Mouse (Mus musculus) limb, embryonic 10.5 days (tissue): ENCODE measurements at regions not wholly inside any gene's neighbourhood (a gene's known extent, or its start where the extent isn't known, plus 50 kb on each side); places are given as distances from the start of the nearest gene placed in this dataset.

Source experiments
- DNase-seq: peaks from one replicate; pipeline ENCODE4 v3.0.0-alpha.2; 2017; ENCODE audit warnings: low spot score
- H3K27ac ChIP-seq: fragments of 300-500 bp; sonication (generic); 2 replicates; pipeline ENCODE4 v1.5.1; 2016; ENCODE audit warnings: mild to moderate bottlenecking
- H3K27me3 ChIP-seq: fragments of 300-500 bp; sonication (generic); 2 replicates; pipeline ENCODE4 v1.6.1; 2016; ENCODE audit warnings: low read depth, mild to moderate bottlenecking; ENCODE audit not compliant: poor library complexity, severe bottlenecking
- H3K36me3 ChIP-seq: fragments of 300-500 bp; sonication (generic); 2 replicates; pipeline ENCODE4 v1.6.1; 2016; ENCODE audit warnings: mild to moderate bottlenecking, moderate library complexity
- H3K4me1 ChIP-seq: fragments of 300-500 bp; sonication (generic); 2 replicates; pipeline ENCODE4 v1.6.1; 2016
- H3K4me3 ChIP-seq: fragments of 300-500 bp; sonication (generic); 2 replicates; pipeline ENCODE4 v1.5.1; 2016; ENCODE audit warnings: mild to moderate bottlenecking, moderate library complexity
- H3K9me3 ChIP-seq: fragments of 300-500 bp; sonication (generic); replicated peaks from 2 replicates; pipeline ENCODE4 v1.6.1; 2016; ENCODE audit warnings: mild to moderate bottlenecking
- WGBS: fragments of 180-500 bp; shearing (Covaris S2); methylation state at CpG from one replicate; pipeline ENCODE4 v1.1.7; 2016; 5-methylcytosine and 5-hydroxymethylcytosine counted together

DNA sequence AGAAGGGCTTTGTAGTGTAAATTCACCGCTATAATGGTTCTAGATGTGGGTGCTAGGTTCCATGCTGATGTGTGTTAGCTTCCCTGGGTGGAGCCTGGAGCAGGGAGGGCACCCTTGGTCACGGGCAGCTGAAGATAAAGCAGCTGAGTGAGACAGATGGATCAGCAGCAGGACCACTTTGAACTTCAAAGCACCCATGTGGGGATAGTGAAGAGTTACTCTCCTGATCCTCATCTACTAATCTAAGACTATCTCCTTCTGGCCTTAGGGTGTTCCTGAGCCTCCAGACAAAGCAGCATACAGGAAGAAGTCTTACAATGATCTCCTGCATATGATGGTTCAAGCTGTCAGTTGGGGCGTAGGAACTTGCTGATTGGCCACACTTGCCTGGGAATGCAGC is 107.1 kb upstream of the Lifr start:
- Histone ChIP-seq H3K4me3 (no peak overlapping the region), H3K4me1 (peaks cover 17% of the 10 kb centered on the region), H3K9me3 (no peaks in the 10 kb centered on the region), H3K36me3 (no peaks in the 10 kb centered on the region), H3K27ac (no peak overlapping the region), H3K27me3 (0 out of 2 replicates have a peak, but pooled peaks cover 4% of the 10 kb centered on the region)
- DNase-seq: no peak
- WGBS: 66% methylated on average over 3 of the region's 3 CpGs

DNA sequence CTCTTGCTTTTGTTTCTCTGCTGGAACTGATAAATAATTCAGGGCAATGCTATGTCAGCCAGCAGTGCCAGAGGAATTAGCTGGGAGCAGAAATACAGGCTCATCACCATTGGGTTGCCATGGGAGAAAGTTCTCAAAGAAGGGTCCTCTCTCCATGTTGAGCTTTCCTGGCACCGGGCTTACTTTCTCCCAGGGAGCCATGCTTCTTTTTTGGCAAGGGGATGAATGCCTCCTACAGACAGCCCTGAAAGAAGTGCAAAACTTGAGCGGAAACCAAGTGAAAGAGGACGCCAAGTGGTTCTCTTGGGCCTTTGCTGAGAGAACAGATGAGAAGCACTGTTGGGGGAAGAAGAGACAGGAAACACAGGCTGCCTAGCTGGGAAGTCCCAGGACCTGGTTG is 102.2 kb upstream of the Lifr start:
- Histone ChIP-seq H3K9me3 (no peaks in the 10 kb centered on the region), H3K36me3 (no peaks in the 10 kb centered on the region), H3K27me3 (0 out of 2 replicates have a peak, but pooled peaks cover under 1% of the 10 kb centered on the region), H3K27ac (no peak overlapping the region), H3K4me1 (no peaks in the 10 kb centered on the region), H3K4me3 (no peak overlapping the region)
- 82% methylated on average over 3 of the region's 3 CpGs for WGBS
- no peak for DNase-seq

DNA sequence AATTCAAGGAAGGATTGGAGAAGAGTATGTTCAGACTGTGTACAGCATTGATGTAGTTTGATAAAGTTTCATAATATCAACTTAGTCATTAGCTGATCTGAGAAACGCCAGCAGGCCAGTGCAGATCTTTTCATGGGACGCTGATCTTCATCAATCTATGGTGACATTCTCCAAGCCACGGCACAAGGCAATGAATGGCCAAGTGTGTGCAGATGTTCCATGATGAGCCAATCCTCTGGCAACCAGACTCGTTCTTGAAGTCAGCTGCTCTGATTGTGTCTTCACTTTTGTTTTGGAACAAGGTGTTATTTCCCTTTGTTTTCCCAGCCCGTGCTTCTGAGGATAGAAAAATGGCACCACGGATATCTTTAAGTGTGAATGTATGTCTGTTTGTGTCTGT is 101.3 kb upstream of the Lifr start:
- Histone ChIP-seq H3K27ac (no peak overlapping the region), H3K36me3 (no peaks in the 10 kb centered on the region), H3K4me1 (no peaks in the 10 kb centered on the region), H3K4me3 (no peak overlapping the region), H3K9me3 (no peaks in the 10 kb centered on the region), H3K27me3 (no peaks in the 10 kb centered on the region)
- WGBS: 86% methylated on average over 6 of the region's 6 CpGs
- DNase-seq: no peak

DNA sequence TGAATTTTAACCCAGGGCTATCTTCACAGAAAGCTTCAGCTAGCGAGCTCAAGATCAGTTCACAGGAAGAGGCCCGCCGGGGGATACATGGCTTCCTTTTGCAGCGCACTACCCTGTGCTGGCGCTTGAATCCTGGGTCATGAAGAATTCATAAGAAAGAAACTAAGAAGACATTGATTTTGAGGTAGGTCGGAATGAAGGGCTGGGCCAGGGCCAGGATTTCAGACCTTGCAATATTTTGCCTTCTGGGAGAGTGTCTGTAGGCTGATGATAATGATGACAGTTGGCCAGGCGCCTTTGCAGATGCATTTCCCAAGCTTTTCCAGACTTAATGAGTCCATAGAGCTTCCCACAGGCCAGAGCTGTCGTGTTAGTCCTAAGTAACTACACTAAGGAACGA is 97.2 kb upstream of the Lifr start:
- H3K27me3 ChIP-seq: no peaks in the 10 kb centered on the region
- DNase-seq: no peak
- no peaks in the 10 kb centered on the region for H3K9me3 ChIP-seq
- 86% methylated on average over 9 of the region's 9 CpGs for WGBS
- no peak overlapping the region for H3K4me3 ChIP-seq
- no peak overlapping the region for H3K27ac ChIP-seq
- no peaks in the 10 kb centered on the region for H3K4me1 ChIP-seq
- H3K36me3 ChIP-seq: no peaks in the 10 kb centered on the region

DNA sequence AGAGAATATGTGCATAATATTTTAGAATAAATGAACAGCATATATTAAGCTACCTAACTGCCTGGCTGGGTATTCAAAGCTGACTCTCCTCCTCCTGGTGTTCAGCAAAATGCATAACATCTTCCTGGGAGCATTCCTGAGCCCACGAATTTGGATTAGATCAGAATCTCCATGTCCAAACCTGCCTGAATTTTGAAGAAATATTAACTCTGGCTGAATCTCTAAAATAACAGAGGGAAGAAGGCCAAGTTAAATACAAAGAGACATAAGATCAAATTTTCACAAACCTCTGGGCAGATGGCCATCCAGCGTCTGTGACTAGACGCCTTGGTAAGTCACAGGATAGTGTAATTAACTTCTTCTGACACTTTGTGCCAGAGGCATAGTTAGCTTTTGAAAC is 95.2 kb upstream of the Lifr start:
- no peaks in the 10 kb centered on the region for H3K4me1 ChIP-seq
- H3K36me3 ChIP-seq: no peaks in the 10 kb centered on the region
- H3K9me3 ChIP-seq: no peaks in the 10 kb centered on the region
- no peak for DNase-seq
- H3K4me3 ChIP-seq: no peak overlapping the region
- no peaks in the 10 kb centered on the region for H3K27me3 ChIP-seq
- WGBS: 62% methylated on average over 3 of the region's 3 CpGs
- H3K27ac ChIP-seq: no peak overlapping the region

DNA sequence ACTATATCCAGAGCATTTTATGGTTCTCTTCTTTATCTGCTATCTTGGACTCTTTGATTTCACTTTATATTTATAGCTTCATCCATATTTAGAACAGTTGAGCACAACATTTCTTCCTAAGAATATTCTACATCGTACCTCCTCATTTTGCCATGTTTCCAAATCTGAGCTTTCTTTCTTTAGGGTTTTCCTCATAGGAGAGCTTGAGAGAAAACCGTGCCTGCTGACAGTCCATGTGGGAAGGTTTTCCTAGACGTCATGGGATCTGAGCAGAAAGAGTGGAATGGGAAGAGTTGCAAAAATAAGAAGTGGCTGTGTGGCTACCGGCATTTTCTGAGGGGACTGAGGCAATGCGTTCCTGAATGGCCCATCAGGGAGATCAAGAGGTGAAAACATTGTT is 92.5 kb upstream of the Lifr start:
- 85% methylated on average over 5 of the region's 5 CpGs for WGBS
- Histone ChIP-seq H3K9me3 (no peaks in the 10 kb centered on the region), H3K27ac (no peak overlapping the region), H3K36me3 (no peaks in the 10 kb centered on the region), H3K27me3 (no peaks in the 10 kb centered on the region), H3K4me1 (no peaks in the 10 kb centered on the region), H3K4me3 (no peak overlapping the region)
- DNase-seq: no peak

DNA sequence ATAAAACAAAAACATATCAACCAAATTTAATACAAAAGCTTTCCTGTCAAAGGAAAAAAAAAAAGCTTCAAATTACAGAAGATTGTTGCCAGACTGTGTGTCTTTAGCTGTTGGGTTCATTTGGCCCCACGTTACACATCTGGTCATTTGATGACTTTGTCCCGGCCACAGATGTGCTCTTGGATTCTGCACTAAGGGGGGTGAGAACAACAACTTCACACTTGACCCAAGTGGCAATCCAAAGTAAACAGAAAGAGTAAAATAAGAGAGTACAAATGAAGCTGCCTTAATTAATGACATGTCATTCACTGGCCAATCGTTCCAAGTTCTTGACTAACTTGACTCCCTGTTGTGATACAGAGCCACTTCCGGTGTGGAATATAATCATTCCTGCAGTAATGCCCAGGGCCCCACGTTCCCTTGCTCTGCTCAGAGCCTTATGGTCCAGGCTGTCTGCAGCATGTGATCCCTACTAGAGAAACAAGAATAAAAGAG is 91.8 kb upstream of the Lifr start:
- Histone ChIP-seq H3K9me3 (no peaks in the 10 kb centered on the region), H3K27ac (no peak overlapping the region), H3K4me3 (no peak overlapping the region), H3K4me1 (no peaks in the 10 kb centered on the region), H3K36me3 (no peaks in the 10 kb centered on the region), H3K27me3 (no peaks in the 10 kb centered on the region)
- 73% methylated on average over 5 of the region's 5 CpGs for WGBS
- no peak for DNase-seq

DNA sequence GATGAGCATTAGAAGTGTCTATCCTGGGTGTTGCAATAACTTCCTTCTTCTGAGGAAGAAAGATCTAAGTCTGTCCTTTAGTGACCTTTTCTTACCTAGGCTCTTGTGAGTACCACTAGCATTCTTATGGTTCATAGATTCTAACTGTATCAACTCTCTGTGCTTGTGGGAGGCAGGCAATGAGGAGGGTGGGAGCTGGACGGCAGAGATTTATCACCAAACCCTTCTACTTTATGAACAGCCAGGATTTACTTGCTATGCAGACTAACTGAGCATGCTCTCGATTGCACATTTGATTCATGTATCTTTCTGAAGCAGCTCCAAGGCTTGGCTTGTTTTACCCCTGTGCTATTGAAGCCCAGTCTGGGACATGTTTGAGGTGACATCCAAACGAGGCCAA is 90.7 kb upstream of the Lifr start:
- DNase-seq: no peak
- Histone ChIP-seq H3K27ac (no peak overlapping the region), H3K4me1 (no peaks in the 10 kb centered on the region), H3K9me3 (no peaks in the 10 kb centered on the region), H3K27me3 (no peaks in the 10 kb centered on the region), H3K4me3 (no peak overlapping the region), H3K36me3 (no peaks in the 10 kb centered on the region)
- WGBS: 76% methylated on average over 3 of the region's 3 CpGs

DNA sequence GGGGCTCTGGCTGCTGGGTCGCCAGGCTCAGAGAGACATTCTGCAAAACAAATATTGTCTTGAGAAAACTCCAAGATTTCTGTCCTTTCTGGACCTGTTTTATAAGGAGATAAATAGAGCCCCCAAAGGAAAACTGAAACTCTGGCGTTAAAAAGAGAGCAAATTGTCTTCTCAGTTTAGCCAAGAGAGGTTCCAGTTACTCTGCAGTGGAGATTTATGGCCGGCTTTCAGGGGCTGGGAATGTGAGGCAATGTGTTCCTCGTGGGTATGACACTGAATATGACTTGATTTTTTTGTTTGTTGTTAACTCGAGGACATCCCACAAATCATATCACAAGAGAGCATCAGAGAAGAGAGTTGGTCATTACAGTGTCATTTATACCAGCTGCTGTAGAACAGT is 88.2 kb upstream of the Lifr start:
- WGBS: 43% methylated on average over 5 of the region's 5 CpGs
- Histone ChIP-seq H3K4me3 (no peak overlapping the region), H3K27ac (no peak overlapping the region), H3K36me3 (no peaks in the 10 kb centered on the region), H3K27me3 (no peaks in the 10 kb centered on the region), H3K4me1 (no peaks in the 10 kb centered on the region), H3K9me3 (no peaks in the 10 kb centered on the region)
- no peak for DNase-seq

DNA sequence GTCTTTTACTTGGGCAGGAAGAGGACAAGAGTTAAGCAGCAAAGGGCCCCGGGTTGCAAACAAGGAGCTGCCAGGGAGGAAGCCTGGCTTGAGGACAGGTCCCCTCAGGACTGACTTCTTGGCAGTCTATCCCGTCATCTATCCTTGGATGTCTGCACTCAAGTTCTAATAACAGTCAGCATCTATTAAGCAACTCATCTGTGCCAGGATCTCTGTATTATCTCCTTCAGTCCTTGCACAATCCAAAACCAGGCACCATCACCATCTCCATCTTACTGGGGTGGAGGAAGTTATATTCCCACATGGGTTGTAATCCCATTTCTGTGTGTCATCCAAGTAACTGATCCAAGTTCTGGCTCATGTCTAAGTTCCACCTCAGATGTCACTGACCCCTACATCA is 87.1 kb upstream of the Lifr start:
- Histone ChIP-seq H3K4me1 (no peaks in the 10 kb centered on the region), H3K4me3 (no peak overlapping the region), H3K36me3 (no peaks in the 10 kb centered on the region), H3K27me3 (no peaks in the 10 kb centered on the region), H3K27ac (no peak overlapping the region), H3K9me3 (no peaks in the 10 kb centered on the region)
- DNase-seq: no peak
- 84% methylated on average over 2 of the region's 2 CpGs for WGBS

DNA sequence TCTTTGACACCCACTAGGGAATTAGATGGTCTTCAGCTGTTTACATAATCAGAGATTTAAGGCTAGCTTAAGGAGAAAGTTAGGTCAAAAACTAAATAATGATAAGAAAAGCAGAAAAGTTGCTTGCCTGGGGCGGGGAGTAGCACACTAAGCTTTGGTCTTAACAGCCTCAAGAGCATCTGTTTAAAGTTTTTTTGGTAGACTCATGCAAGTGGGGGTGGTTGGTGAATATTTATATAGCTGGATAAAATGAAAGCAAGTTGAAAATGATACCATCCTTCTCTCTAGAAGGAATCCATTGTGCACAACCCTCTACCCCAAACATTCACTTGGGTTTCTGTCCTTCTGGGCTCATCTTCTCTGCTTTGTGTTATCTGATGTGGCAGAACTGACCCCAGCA is 85.3 kb upstream of the Lifr start:
- DNase-seq: no peak
- Histone ChIP-seq H3K36me3 (no peaks in the 10 kb centered on the region), H3K4me3 (no peak overlapping the region), H3K27ac (no peak overlapping the region), H3K4me1 (no peaks in the 10 kb centered on the region), H3K27me3 (no peaks in the 10 kb centered on the region), H3K9me3 (no peaks in the 10 kb centered on the region)
- 74% methylated on average over 1 of the region's 1 CpGs for WGBS

DNA sequence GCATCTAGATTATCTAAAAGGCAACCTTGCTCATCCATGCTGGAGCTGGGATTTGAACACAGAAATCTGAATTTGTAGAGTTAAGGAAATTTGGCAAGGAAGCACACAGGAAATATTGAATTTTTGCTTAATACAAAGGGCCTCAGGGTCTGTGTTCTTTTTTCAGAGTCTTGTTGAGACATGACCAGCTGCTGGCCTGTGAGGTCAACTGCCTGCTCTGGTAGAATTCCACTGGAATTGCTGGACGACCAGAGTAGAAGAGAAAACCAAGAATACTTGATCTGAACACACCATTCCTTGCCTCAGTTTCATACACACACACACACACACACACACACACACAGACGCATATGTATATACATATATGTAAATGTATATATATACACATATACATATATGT is 84.1 kb upstream of the Lifr start:
- 89% methylated on average over 2 of the region's 2 CpGs for WGBS
- no peak overlapping the region for H3K27ac ChIP-seq
- no peaks in the 10 kb centered on the region for H3K4me1 ChIP-seq

DNA sequence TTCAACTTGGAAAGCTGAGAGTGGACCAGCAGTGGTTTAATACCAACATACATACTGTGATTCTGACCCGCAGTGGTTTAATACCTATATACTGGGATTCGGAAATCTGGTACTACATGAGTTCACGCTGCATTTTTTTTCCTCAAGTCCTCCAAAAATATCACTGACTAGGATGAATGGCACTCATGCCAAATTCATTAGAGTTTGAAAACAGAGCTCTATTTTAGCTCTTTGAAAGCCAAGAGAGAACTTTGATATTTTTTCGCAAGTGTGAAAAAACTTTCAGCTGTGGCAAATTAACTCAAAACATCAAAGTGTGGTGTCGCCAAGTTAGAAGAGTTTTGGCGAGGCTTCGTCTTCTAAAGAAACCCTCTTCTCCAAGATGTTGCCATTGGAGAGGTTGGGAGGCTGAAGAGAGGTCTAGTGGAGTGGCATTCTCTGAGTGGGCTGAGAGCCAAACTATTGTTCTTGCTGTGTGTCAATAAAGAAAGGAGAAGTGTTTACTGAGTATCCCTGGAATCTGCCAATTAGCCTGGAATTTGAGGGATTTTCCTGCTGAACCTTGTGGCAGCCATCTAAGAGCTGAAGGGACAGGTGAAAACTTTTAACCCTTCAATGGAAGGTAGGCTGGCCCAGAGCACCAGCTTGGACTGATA is 81.6 kb upstream of the Lifr start:
- Histone ChIP-seq H3K27me3 (no peaks in the 10 kb centered on the region), H3K36me3 (no peaks in the 10 kb centered on the region), H3K27ac (no peak overlapping the region), H3K4me3 (no peak overlapping the region), H3K9me3 (no peaks in the 10 kb centered on the region), H3K4me1 (no peaks in the 10 kb centered on the region)
- DNase-seq: no peak
- 88% methylated on average over 7 of the region's 7 CpGs for WGBS

More for the DNA sequence above, 84.1 kb upstream of the Lifr start:
- Histone ChIP-seq H3K4me3 (no peak overlapping the region), H3K9me3 (no peaks in the 10 kb centered on the region), H3K36me3 (no peaks in the 10 kb centered on the region), H3K27me3 (no peaks in the 10 kb centered on the region)
- DNase-seq: no peak
